Mouse (Mus musculus): Measurements from ENCODE around the gene Rnase4. TPM values are rescaled to one million over a fixed set of nuclear protein-coding genes. Genes with fewer than 3 reads are reported as not detected.
"Not testable (repeated sequence)": the region's sequence is repeated elsewhere in the genome, so short reads cannot be mapped to it uniquely, and the experiment has no call there.

Rnase4 gene
- polyA plus RNA-seq, 1 experiment, result 169 TPM

GRCm38 (mm10) chr14:51095736-51096524 is 5.1 kb downstream of the Rnase4 start:
- H3K4me1 ChIP-seq (ENCODE audit: control insufficient read depth, insufficient read depth, low read length), result peaks cover 36% of the 10 kb centered on the region
- TF ChIP-seq POLR2A (IDR thresholded peaks at IDR 0.05; ENCODE audit: borderline replicate concordance, low read depth, low read length), result no peak
- TF ChIP-seq CTCF (IDR thresholded peaks at IDR 0.05; ENCODE audit: low read depth, low read length), result no peak
- peak overlapping the region; percentile 98 for H3K27ac ChIP-seq (ENCODE audit: insufficient read depth, low read depth, low read length)
- peak overlapping the region; percentile 28 for H3K4me3 ChIP-seq (ENCODE audit: insufficient read depth, low read length)

DNA sequence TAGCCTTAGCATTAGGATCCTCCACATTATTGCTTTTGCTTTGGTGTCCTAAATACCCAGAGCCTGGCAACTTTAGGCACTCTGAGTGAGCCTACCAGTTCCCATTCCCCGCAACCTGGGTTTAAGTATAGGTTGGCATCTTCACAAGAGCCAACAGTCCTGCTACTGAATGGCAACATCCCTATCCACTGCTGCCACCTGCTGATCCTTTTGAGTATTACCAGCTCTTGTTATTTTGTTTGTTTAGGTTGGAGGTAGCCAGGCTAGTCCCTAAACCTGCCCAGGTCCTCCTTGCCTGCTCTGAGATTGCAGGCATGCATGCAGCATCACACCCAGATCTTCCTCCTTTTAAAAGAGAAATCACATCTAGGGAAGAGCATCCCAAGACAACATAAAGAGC is 7.4 kb downstream of the Rnase4 start:
- H3K4me3 ChIP-seq (ENCODE audit: insufficient read depth, low read length); H3K27ac ChIP-seq (ENCODE audit: insufficient read depth, low read depth, low read length): not testable (repeated sequence)
- H3K4me1 ChIP-seq (ENCODE audit: control insufficient read depth, insufficient read depth, low read length), result peaks cover 32% of the 10 kb centered on the region

- Histone ChIP-seq H3K27ac (ENCODE audit: insufficient read depth, low read depth, low read length) (no peak overlapping the region), H3K4me1 (ENCODE audit: control insufficient read depth, insufficient read depth, low read length) (peaks cover 31% of the 10 kb centered on the region), H3K4me3 (ENCODE audit: insufficient read depth, low read length) (no peak overlapping the region)
- no peak for TF ChIP-seq POLR2A (IDR thresholded peaks at IDR 0.05; ENCODE audit: borderline replicate concordance, low read depth, low read length)
- no peak for TF ChIP-seq CTCF (IDR thresholded peaks at IDR 0.05; ENCODE audit: low read depth, low read length)
Measured at GRCm38 (mm10) chr14:51098921-51099320, 8.0 kb downstream of the Rnase4 start.

- Histone ChIP-seq H3K4me3 (ENCODE audit: insufficient read depth, low read length) (no peak overlapping the region), H3K4me1 (ENCODE audit: control insufficient read depth, insufficient read depth, low read length) (peaks cover 16% of the 10 kb centered on the region), H3K27ac (ENCODE audit: insufficient read depth, low read depth, low read length) (no peak overlapping the region)
- no peak for TF ChIP-seq POLR2A (IDR thresholded peaks at IDR 0.05; ENCODE audit: borderline replicate concordance, low read depth, low read length)
Measured at GRCm38 (mm10) chr14:51101284-51101683, 10.4 kb downstream of the Rnase4 start.

GRCm38 (mm10) chr14:51103217-51103616 is 12.3 kb downstream of the Rnase4 start:
- TF ChIP-seq POLR2A (IDR thresholded peaks at IDR 0.05; ENCODE audit: borderline replicate concordance, low read depth, low read length) (no peak), CTCF (IDR thresholded peaks at IDR 0.05; ENCODE audit: low read depth, low read length) (peak; percentile 73)
- H3K27ac ChIP-seq (ENCODE audit: insufficient read depth, low read depth, low read length), result no peak overlapping the region
- H3K4me3 ChIP-seq (ENCODE audit: insufficient read depth, low read length), result no peak overlapping the region
- peaks cover 4% of the 10 kb centered on the region for H3K4me1 ChIP-seq (ENCODE audit: control insufficient read depth, insufficient read depth, low read length)

DNA sequence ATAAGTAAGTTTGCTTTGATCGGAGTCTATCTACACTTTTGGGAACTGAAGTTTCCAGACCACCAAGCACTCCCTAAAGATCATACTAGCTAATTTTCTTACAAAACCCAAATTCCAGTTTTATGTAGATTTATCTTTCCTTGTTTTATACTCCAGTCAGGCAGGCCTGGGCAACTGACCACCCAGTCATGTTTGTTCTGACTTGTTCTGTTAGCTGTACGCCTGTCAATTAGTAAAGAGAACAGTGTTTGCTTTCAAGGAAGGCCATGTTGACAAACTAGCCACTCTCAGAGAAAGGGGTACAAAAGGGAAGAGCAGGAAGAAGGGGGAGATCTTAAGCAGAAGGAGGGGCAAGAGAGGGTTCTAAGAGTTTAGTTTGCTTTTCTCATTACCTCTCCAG is 13.5 kb downstream of the Rnase4 start:
- no peak for TF ChIP-seq CTCF (IDR thresholded peaks at IDR 0.05; ENCODE audit: low read depth, low read length)
- no peak for TF ChIP-seq POLR2A (IDR thresholded peaks at IDR 0.05; ENCODE audit: borderline replicate concordance, low read depth, low read length)
- no peak overlapping the region for H3K4me3 ChIP-seq (ENCODE audit: insufficient read depth, low read length)
- no peak overlapping the region for H3K27ac ChIP-seq (ENCODE audit: insufficient read depth, low read depth, low read length)
- H3K4me1 ChIP-seq (ENCODE audit: control insufficient read depth, insufficient read depth, low read length), result peaks cover 4% of the 10 kb centered on the region

DNA sequence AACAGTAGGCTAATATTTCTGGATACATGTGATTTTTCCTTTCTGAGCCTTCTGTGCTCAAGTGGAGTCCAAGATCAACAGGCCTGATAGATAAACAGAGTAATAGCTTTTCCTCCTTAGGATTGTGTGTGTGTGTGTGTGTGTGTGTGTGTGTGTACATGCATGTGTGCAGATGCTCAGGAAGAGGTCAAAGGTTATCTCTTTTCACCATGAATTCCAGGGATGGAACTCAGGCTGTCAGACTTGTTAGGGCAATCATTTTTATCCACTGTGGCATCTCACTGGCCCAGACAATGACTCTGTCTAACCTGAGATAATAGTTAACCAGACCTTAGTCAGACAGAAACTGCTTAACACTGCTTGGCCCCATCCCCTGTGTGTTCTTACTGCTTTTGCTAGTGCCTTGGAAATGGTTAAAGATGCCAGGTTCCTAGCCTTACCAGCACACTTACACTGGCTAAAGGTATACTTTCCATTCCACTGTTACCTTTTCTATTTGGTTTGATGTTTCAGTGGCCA is 15.6 kb downstream of the Rnase4 start:
- Histone ChIP-seq H3K4me3 (ENCODE audit: insufficient read depth, low read length) (no peak overlapping the region), H3K4me1 (ENCODE audit: control insufficient read depth, insufficient read depth, low read length) (peaks cover 4% of the 10 kb centered on the region), H3K27ac (ENCODE audit: insufficient read depth, low read depth, low read length) (no peak overlapping the region)
- TF ChIP-seq POLR2A (IDR thresholded peaks at IDR 0.05; ENCODE audit: borderline replicate concordance, low read depth, low read length), result no peak
- TF ChIP-seq CTCF (IDR thresholded peaks at IDR 0.05; ENCODE audit: low read depth, low read length), result no peak

- Histone ChIP-seq H3K27ac (ENCODE audit: insufficient read depth, low read depth, low read length) (no peak overlapping the region), H3K4me3 (ENCODE audit: insufficient read depth, low read length) (no peak overlapping the region), H3K4me1 (ENCODE audit: control insufficient read depth, insufficient read depth, low read length) (peaks cover 2% of the 10 kb centered on the region; the same call in 1 of the 2 replicates)
- TF ChIP-seq CTCF (IDR thresholded peaks at IDR 0.05; ENCODE audit: low read depth, low read length) (no peak), POLR2A (IDR thresholded peaks at IDR 0.05; ENCODE audit: borderline replicate concordance, low read depth, low read length) (no peak)
Measured at GRCm38 (mm10) chr14:51111966-51112365, 21.1 kb downstream of the Rnase4 start.

DNA sequence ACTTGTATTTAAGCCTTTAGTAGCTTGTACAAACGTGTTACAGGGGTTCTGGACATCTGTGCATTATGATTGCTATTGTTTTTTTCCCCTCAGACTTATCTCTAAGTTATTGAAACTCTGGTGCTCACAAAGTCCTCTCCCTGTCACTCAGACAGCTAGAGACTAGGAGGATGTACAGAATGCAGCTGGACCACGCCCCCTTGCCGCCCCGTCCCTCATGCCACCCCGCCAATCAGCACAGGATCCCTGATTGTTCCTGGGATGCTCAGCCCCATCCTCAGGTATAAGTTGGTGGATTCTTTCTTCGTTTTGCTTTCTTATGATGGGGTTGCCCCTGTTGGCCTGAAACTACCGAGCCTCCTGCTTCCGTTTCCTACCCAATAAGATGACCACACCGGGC is 22.6 kb downstream of the Rnase4 start:
- Histone ChIP-seq H3K4me1 (ENCODE audit: control insufficient read depth, insufficient read depth, low read length) (peaks cover 7% of the 10 kb centered on the region), H3K27ac (ENCODE audit: insufficient read depth, low read depth, low read length) (no peak overlapping the region), H3K4me3 (ENCODE audit: insufficient read depth, low read length) (no peak overlapping the region)
- TF ChIP-seq POLR2A (IDR thresholded peaks at IDR 0.05; ENCODE audit: borderline replicate concordance, low read depth, low read length) (no peak), CTCF (IDR thresholded peaks at IDR 0.05; ENCODE audit: low read depth, low read length) (no peak)

- no peak for TF ChIP-seq POLR2A (IDR thresholded peaks at IDR 0.05; ENCODE audit: borderline replicate concordance, low read depth, low read length)
- no peak for TF ChIP-seq CTCF (IDR thresholded peaks at IDR 0.05; ENCODE audit: low read depth, low read length)
- Histone ChIP-seq H3K4me1 (ENCODE audit: control insufficient read depth, insufficient read depth, low read length) (peaks cover 7% of the 10 kb centered on the region), H3K4me3 (ENCODE audit: insufficient read depth, low read length) (no peak within 1 kb of the TSS), H3K27ac (ENCODE audit: insufficient read depth, low read depth, low read length) (no peak within 1 kb of the TSS)
Measured at GRCm38 (mm10) chr14:51113916-51114560, 23.2 kb downstream of the Rnase4 start, which contains the start of gene Eddm3b. Eddm3b (plus strand) TSS chr14:51114426.
